Mouse (Mus musculus) forebrain, embryonic 13.5 days (tissue): ENCODE measurements at regions not wholly inside any gene's neighbourhood (a gene's known extent, or its start where the extent isn't known, plus 50 kb on each side); places are given as distances from the start of the nearest gene placed in this dataset.
A peak's percentile ranks its signal among the peaks of the same experiment; 100 is the strongest.

Source experiments
- ATAC-seq: fragments of 200-750 bp; cut with Nextera tagmentation; 2 replicates; pipeline ENCODE4 v1.8.0; 2017
- H3K27ac ChIP-seq: fragments of 300-500 bp; sonication (generic); 2 replicates; pipeline ENCODE4 v1.5.1; 2015; ENCODE audit warnings: inconsistent platforms, mild to moderate bottlenecking, moderate library complexity
- H3K27me3 ChIP-seq: fragments of 300-500 bp; sonication (generic); 2 replicates; pipeline ENCODE4 v1.6.1; 2015; ENCODE audit warnings: mild to moderate bottlenecking, inconsistent platforms
- H3K36me3 ChIP-seq: fragments of 300-500 bp; sonication (generic); 2 replicates; pipeline ENCODE4 v1.6.1; 2015; ENCODE audit warnings: mild to moderate bottlenecking, inconsistent platforms; ENCODE audit not compliant: poor library complexity, severe bottlenecking
- H3K4me1 ChIP-seq: fragments of 300-500 bp; sonication (generic); 2 replicates; pipeline ENCODE4 v1.6.1; 2015; ENCODE audit warnings: inconsistent platforms
- H3K4me2 ChIP-seq: fragments of 300-500 bp; sonication (generic); 2 replicates; pipeline ENCODE4 v1.6.1; 2015; ENCODE audit warnings: inconsistent platforms, mild to moderate bottlenecking, moderate library complexity
- H3K4me3 ChIP-seq: fragments of 300-500 bp; sonication (generic); 2 replicates; pipeline ENCODE4 v1.5.1; 2015; ENCODE audit warnings: mild to moderate bottlenecking, inconsistent platforms
- H3K9ac ChIP-seq: fragments of 300-500 bp; sonication (generic); 2 replicates; pipeline ENCODE4 v1.6.1; 2015; ENCODE audit warnings: mild to moderate bottlenecking, inconsistent platforms
- H3K9me3 ChIP-seq: fragments of 300-500 bp; sonication (generic); replicated peaks from 2 replicates; pipeline ENCODE4 v1.6.1; 2016; ENCODE audit warnings: inconsistent platforms
- WGBS: fragments of 180-500 bp; shearing (Covaris S2); methylation state at CpG from one replicate; pipeline ENCODE4 v1.1.7; 2015; 5-methylcytosine and 5-hydroxymethylcytosine counted together

GRCm38 (mm10) chr5:118316310-118317017 is 71.4 kb downstream of the 2410131K14Rik start:
- Histone ChIP-seq H3K4me1 (peaks cover 7% of the 10 kb centered on the region), H3K27ac (no peak overlapping the region), H3K27me3 (0 out of 2 replicates have a peak, but pooled peaks cover 6% of the 10 kb centered on the region), H3K9me3 (no peaks in the 10 kb centered on the region), H3K36me3 (no peaks in the 10 kb centered on the region), H3K4me2 (no peak overlapping the region), H3K9ac (no peak overlapping the region), H3K4me3 (no peak overlapping the region)
- no peak for ATAC-seq
- 38% methylated on average over 10 of the region's 10 CpGs for WGBS

GRCm38 (mm10) chr5:118318073-118318472 is 73.0 kb downstream of the 2410131K14Rik start:
- no peaks in the 10 kb centered on the region for H3K36me3 ChIP-seq
- no peak overlapping the region for H3K4me2 ChIP-seq
- no peak overlapping the region for H3K9ac ChIP-seq
- no peaks in the 10 kb centered on the region for H3K9me3 ChIP-seq
- H3K4me3 ChIP-seq: no peak overlapping the region
- no peak overlapping the region for H3K27ac ChIP-seq
- peaks cover 21% of the 10 kb centered on the region for H3K4me1 ChIP-seq
- WGBS: 74% methylated on average over 5 of the region's 5 CpGs
- no peak for ATAC-seq
- H3K27me3 ChIP-seq: 0 out of 2 replicates have a peak, but pooled peaks cover 6% of the 10 kb centered on the region

- peak overlapping the region; percentile 20; the same call in 1 of the 2 replicates for H3K4me2 ChIP-seq
- H3K27me3 ChIP-seq: 0 out of 2 replicates have a peak, but pooled peaks cover 6% of the 10 kb centered on the region
- no peak overlapping the region for H3K4me3 ChIP-seq
- H3K9me3 ChIP-seq: no peaks in the 10 kb centered on the region
- H3K4me1 ChIP-seq: peaks cover 21% of the 10 kb centered on the region
- no peak for ATAC-seq
- H3K27ac ChIP-seq: no peak overlapping the region
- no peaks in the 10 kb centered on the region for H3K36me3 ChIP-seq
- 16% methylated on average over 14 of the region's 15 CpGs for WGBS
- no peak overlapping the region for H3K9ac ChIP-seq
Observed at GRCm38 (mm10) chr5:118318883-118319282, 73.9 kb downstream of the 2410131K14Rik start.

GRCm38 (mm10) chr5:118321719-118322455 is 76.9 kb downstream of the 2410131K14Rik start:
- Histone ChIP-seq H3K36me3 (no peaks in the 10 kb centered on the region), H3K4me3 (no peak overlapping the region), H3K9me3 (no peaks in the 10 kb centered on the region), H3K4me2 (no peak overlapping the region), H3K4me1 (peaks cover 24% of the 10 kb centered on the region), H3K27me3 (0 out of 2 replicates have a peak, but pooled peaks cover 6% of the 10 kb centered on the region), H3K27ac (no peak overlapping the region), H3K9ac (no peak overlapping the region)
- 21% methylated on average over 18 of the region's 18 CpGs for WGBS
- peak; percentile 43; the same call in 1 of the 2 replicates for ATAC-seq

- no peak overlapping the region for H3K4me3 ChIP-seq
- no peak overlapping the region for H3K27ac ChIP-seq
- no peaks in the 10 kb centered on the region for H3K36me3 ChIP-seq
- 88% methylated on average over 2 of the region's 2 CpGs for WGBS
- no peak overlapping the region for H3K4me2 ChIP-seq
- no peak overlapping the region for H3K9ac ChIP-seq
- no peak for ATAC-seq
- 0 out of 2 replicates have a peak, but pooled peaks cover 6% of the 10 kb centered on the region for H3K27me3 ChIP-seq
- no peaks in the 10 kb centered on the region for H3K9me3 ChIP-seq
- H3K4me1 ChIP-seq: peaks cover 36% of the 10 kb centered on the region
Observed at GRCm38 (mm10) chr5:118323151-118323550, 78.1 kb downstream of the 2410131K14Rik start.

- peaks cover 46% of the 10 kb centered on the region for H3K4me1 ChIP-seq
- peak; percentile 87 for ATAC-seq
- peak overlapping the region; percentile 70 for H3K27ac ChIP-seq
- peak overlapping the region; percentile 54 for H3K4me2 ChIP-seq
- WGBS: under 1% methylated on average over 18 of the region's 18 CpGs
- H3K9ac ChIP-seq: no peak overlapping the region; the same call in 1 of the 2 replicates
- peak overlapping the region; percentile 18 for H3K4me3 ChIP-seq
- no peaks in the 10 kb centered on the region for H3K36me3 ChIP-seq
- H3K27me3 ChIP-seq: no peaks in the 10 kb centered on the region
- no peaks in the 10 kb centered on the region for H3K9me3 ChIP-seq
Observed at GRCm38 (mm10) chr5:118326837-118327541, 82.0 kb downstream of the 2410131K14Rik start.

GRCm38 (mm10) chr5:118327961-118328712 is 83.1 kb downstream of the 2410131K14Rik start:
- H3K9ac ChIP-seq: peak overlapping the region; percentile 51
- H3K4me2 ChIP-seq: peak overlapping the region; percentile 54
- WGBS: 4% methylated on average over 28 of the region's 28 CpGs
- no peaks in the 10 kb centered on the region for H3K36me3 ChIP-seq
- no peaks in the 10 kb centered on the region for H3K9me3 ChIP-seq
- H3K27me3 ChIP-seq: peaks cover 3% of the 10 kb centered on the region; the same call in 1 of the 2 replicates
- H3K4me1 ChIP-seq: peaks cover 44% of the 10 kb centered on the region
- peak overlapping the region; percentile 70 for H3K27ac ChIP-seq
- H3K4me3 ChIP-seq: peak overlapping the region; percentile 24
- no peak for ATAC-seq

GRCm38 (mm10) chr5:118329143-118329542 is 84.1 kb downstream of the 2410131K14Rik start:
- Histone ChIP-seq H3K27me3 (peaks cover 3% of the 10 kb centered on the region; the same call in 1 of the 2 replicates), H3K9me3 (no peaks in the 10 kb centered on the region), H3K4me3 (no peak overlapping the region), H3K36me3 (no peaks in the 10 kb centered on the region), H3K9ac (no peak overlapping the region), H3K4me2 (peak overlapping the region; percentile 54; the same call in 1 of the 2 replicates), H3K4me1 (peaks cover 44% of the 10 kb centered on the region), H3K27ac (peak overlapping the region; percentile 70; the same call in 1 of the 2 replicates)
- WGBS: 89% methylated on average over 5 of the region's 5 CpGs
- no peak for ATAC-seq

- H3K9ac ChIP-seq: no peak overlapping the region; the same call in 1 of the 2 replicates
- H3K27ac ChIP-seq: no peak overlapping the region; the same call in 1 of the 2 replicates
- H3K4me3 ChIP-seq: no peak overlapping the region
- no peaks in the 10 kb centered on the region for H3K9me3 ChIP-seq
- peaks cover 3% of the 10 kb centered on the region; the same call in 1 of the 2 replicates for H3K27me3 ChIP-seq
- peak overlapping the region; percentile 67 for H3K4me2 ChIP-seq
- peak; percentile 37; the same call in 1 of the 2 replicates for ATAC-seq
- H3K36me3 ChIP-seq: no peaks in the 10 kb centered on the region
- H3K4me1 ChIP-seq: peaks cover 44% of the 10 kb centered on the region
- 19% methylated on average over 14 of the region's 14 CpGs for WGBS
Observed at GRCm38 (mm10) chr5:118331286-118331607, 86.2 kb downstream of the 2410131K14Rik start.

GRCm38 (mm10) chr5:118331608-118332394 is 86.8 kb downstream of the 2410131K14Rik start:
- no peaks in the 10 kb centered on the region for H3K9me3 ChIP-seq
- ATAC-seq: peak; percentile 60; the same call in 1 of the 2 replicates
- peaks cover 3% of the 10 kb centered on the region; the same call in 1 of the 2 replicates for H3K27me3 ChIP-seq
- H3K4me1 ChIP-seq: peaks cover 42% of the 10 kb centered on the region
- 1% methylated on average over 32 of the region's 32 CpGs for WGBS
- peak overlapping the region; percentile 36 for H3K4me3 ChIP-seq
- no peaks in the 10 kb centered on the region for H3K36me3 ChIP-seq
- H3K4me2 ChIP-seq: peak overlapping the region; percentile 67
- H3K9ac ChIP-seq: peak overlapping the region; percentile 65
- H3K27ac ChIP-seq: peak overlapping the region; percentile 63
